Mouse (Mus musculus) E14TG2a.4 (cell line): ENCODE measurements around the gene Vmp1.

Experiments used
- CTCF ChIP-seq: conservative IDR thresholded peaks from 2 replicates; pipeline ENCODE4 v1.5.1; 2014; ENCODE audit warnings: low read length
- POU5F1 ChIP-seq: IDR thresholded peaks from 2 replicates; pipeline ENCODE4 v1.6.1; 2014; ENCODE audit warnings: low read length, borderline replicate concordance

GRCm38 (mm10) chr11:86672772-86673171, 10.9 kb downstream of the Vmp1 start:
- TF ChIP-seq CTCF: no peak
- TF ChIP-seq POU5F1: no peak
